Mouse (Mus musculus): ENCODE results near the gene Gale.

DNA sequence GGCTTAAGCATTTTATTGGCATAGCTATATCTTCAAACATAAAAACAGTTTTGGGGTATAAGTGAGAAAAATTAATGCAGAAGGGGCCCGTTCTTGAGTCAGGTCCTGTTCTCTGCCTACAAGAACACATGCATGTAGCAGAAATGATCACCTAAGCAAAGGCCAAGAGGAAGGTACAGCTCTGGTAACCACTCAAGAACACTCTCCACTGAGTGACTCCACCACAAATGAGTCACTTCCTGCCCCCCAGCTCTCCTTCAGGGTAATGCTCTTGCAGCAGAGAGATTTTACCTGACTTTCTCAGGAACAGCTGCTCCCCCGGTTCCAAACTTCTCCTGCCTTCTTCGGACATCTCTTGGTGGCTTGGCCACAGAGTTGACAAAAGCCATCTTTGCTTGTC, 43.3 kb downstream of the Gale start:
- TF ChIP-seq CTCF (IDR thresholded peaks at IDR 0.05; ENCODE audit: low read depth, low read length), result no peak
- TF ChIP-seq POLR2A (IDR thresholded peaks at IDR 0.05; ENCODE audit: borderline replicate concordance, low read depth, low read length), result no peak

Data from bone marrow macrophage, adult 2 months (primary cell).